Mouse (Mus musculus): ENCODE measurements around the gene Gsc2. TPM values are rescaled to one million over a fixed set of nuclear protein-coding genes. Genes with fewer than 3 reads are reported as not detected.

Gene Gsc2
- polyA plus RNA-seq, 1 experiment from 2014 or later: 0.21 TPM

- H3K27me3 ChIP-seq (ENCODE audit: control insufficient read depth, insufficient read depth, low read length): no peaks in the 10 kb centered on the region
- ATAC-seq (ENCODE audit: low FRiP score, low TSS enrichment) (peak; percentile 98), DNase-seq (ENCODE audit: low spot score) (peak; percentile 100)
- H3K36me3 ChIP-seq (ENCODE audit: control insufficient read depth, insufficient read depth, low read length): no peaks in the 10 kb centered on the region
- H3K27ac ChIP-seq (replicated peaks): peak within 1 kb of the TSS; percentile 93
- H3K4me1 ChIP-seq (replicated peaks; ENCODE audit: control insufficient read depth, insufficient read depth): peaks cover 6% of the 10 kb centered on the region; the same call in 1 of the 2 replicates
- H3K9me3 ChIP-seq (ENCODE audit: control insufficient read depth, low read length): no peaks in the 10 kb centered on the region
- H3K4me3 ChIP-seq (ENCODE audit: low read depth, low read length): peak within 1 kb of the TSS; percentile 80
- no peak for TF ChIP-seq EP300 (optimal IDR thresholded peaks at IDR 0.05)
- peak; percentile 27; the same call in 1 of the 2 replicates for TF ChIP-seq CTCF (IDR thresholded peaks at IDR 0.05; ENCODE audit: low read depth)
- peak within 1 kb of the TSS; percentile 89 for H3K9ac ChIP-seq (ENCODE audit: low read length)
- under 1% methylated on average over 27 of the region's 38 CpGs for WGBS
- peak within 1 kb of the TSS; percentile 75 for H3K4me2 ChIP-seq (replicated peaks; ENCODE audit: low read depth)
Observed at GRCm38 (mm10) chr16:17891567-17891959, 23.3 kb downstream of the Gsc2 start, which contains the start of gene Gm20518. Gene Gm20518, minus strand, starts transcription at chr16:17891671.

- ATAC-seq (ENCODE audit: low FRiP score, low TSS enrichment): peak; percentile 77
- Histone ChIP-seq H3K9me3 (ENCODE audit: control insufficient read depth, low read length) (no peaks in the 10 kb centered on the region), H3K27me3 (ENCODE audit: control insufficient read depth, insufficient read depth, low read length) (no peaks in the 10 kb centered on the region), H3K4me1 (replicated peaks; ENCODE audit: control insufficient read depth, insufficient read depth) (peaks cover 6% of the 10 kb centered on the region; the same call in 1 of the 2 replicates), H3K36me3 (ENCODE audit: control insufficient read depth, insufficient read depth, low read length) (no peaks in the 10 kb centered on the region), H3K9ac (ENCODE audit: low read length) (peak overlapping the region; percentile 89), H3K27ac (replicated peaks) (peak overlapping the region; percentile 93), H3K4me2 (replicated peaks; ENCODE audit: low read depth) (peak overlapping the region; percentile 75), H3K4me3 (ENCODE audit: low read depth, low read length) (peak overlapping the region; percentile 80)
- peak; percentile 95 for DNase-seq (ENCODE audit: low spot score)
- TF ChIP-seq EP300 (optimal IDR thresholded peaks at IDR 0.05): no peak
- TF ChIP-seq CTCF (IDR thresholded peaks at IDR 0.05; ENCODE audit: low read depth): peak; percentile 1; the same call in 1 of the 2 replicates
- WGBS: under 1% methylated on average over 37 of the region's 44 CpGs
Observed at GRCm38 (mm10) chr16:17890917-17891566, 23.8 kb downstream of the Gsc2 start.

- Histone ChIP-seq H3K27ac (replicated peaks) (peak overlapping the region; percentile 93; the same call in 1 of the 2 replicates), H3K4me2 (replicated peaks; ENCODE audit: low read depth) (peak overlapping the region; percentile 75), H3K36me3 (ENCODE audit: control insufficient read depth, insufficient read depth, low read length) (no peaks in the 10 kb centered on the region), H3K27me3 (ENCODE audit: control insufficient read depth, insufficient read depth, low read length) (no peaks in the 10 kb centered on the region), H3K4me1 (replicated peaks; ENCODE audit: control insufficient read depth, insufficient read depth) (peaks cover 6% of the 10 kb centered on the region; the same call in 1 of the 2 replicates), H3K9me3 (ENCODE audit: control insufficient read depth, low read length) (no peaks in the 10 kb centered on the region), H3K9ac (ENCODE audit: low read length) (peak overlapping the region; percentile 89), H3K4me3 (ENCODE audit: low read depth, low read length) (peak overlapping the region; percentile 80)
- DNase-seq (ENCODE audit: low spot score): no peak
- 50% methylated on average over 2 of the region's 2 CpGs for WGBS
- ATAC-seq (ENCODE audit: low FRiP score, low TSS enrichment): no peak
- no peak for TF ChIP-seq CTCF (IDR thresholded peaks at IDR 0.05; ENCODE audit: low read depth)
Observed at GRCm38 (mm10) chr16:17890342-17890727, 24.5 kb downstream of the Gsc2 start.

- no peaks in the 10 kb centered on the region for H3K9me3 ChIP-seq (ENCODE audit: control insufficient read depth, low read length)
- ATAC-seq (ENCODE audit: low FRiP score, low TSS enrichment) (no peak), DNase-seq (ENCODE audit: low spot score) (no peak)
- peaks cover 6% of the 10 kb centered on the region; the same call in 1 of the 2 replicates for H3K4me1 ChIP-seq (replicated peaks; ENCODE audit: control insufficient read depth, insufficient read depth)
- peak overlapping the region; percentile 75 for H3K4me2 ChIP-seq (replicated peaks; ENCODE audit: low read depth)
- WGBS: 80% methylated on average over 6 of the region's 6 CpGs
- H3K36me3 ChIP-seq (ENCODE audit: control insufficient read depth, insufficient read depth, low read length): no peaks in the 10 kb centered on the region
- no peaks in the 10 kb centered on the region for H3K27me3 ChIP-seq (ENCODE audit: control insufficient read depth, insufficient read depth, low read length)
- no peak overlapping the region; the same call in 1 of the 2 replicates for H3K9ac ChIP-seq (ENCODE audit: low read length)
- no peak for TF ChIP-seq EP300 (optimal IDR thresholded peaks at IDR 0.05)
- no peak for TF ChIP-seq CTCF (IDR thresholded peaks at IDR 0.05; ENCODE audit: low read depth)
- no peak overlapping the region for H3K27ac ChIP-seq (replicated peaks)
- H3K4me3 ChIP-seq (ENCODE audit: low read depth, low read length): no peak overlapping the region
Observed at GRCm38 (mm10) chr16:17889689-17890341, 25.0 kb downstream of the Gsc2 start.

- no peak for TF ChIP-seq EP300 (optimal IDR thresholded peaks at IDR 0.05)
- TF ChIP-seq CTCF (IDR thresholded peaks at IDR 0.05; ENCODE audit: low read depth): no peak
- Histone ChIP-seq H3K27ac (replicated peaks) (no peak overlapping the region), H3K9ac (ENCODE audit: low read length) (no peak overlapping the region), H3K36me3 (ENCODE audit: control insufficient read depth, insufficient read depth, low read length) (no peaks in the 10 kb centered on the region; the same call in 1 of the 2 replicates), H3K4me1 (replicated peaks; ENCODE audit: control insufficient read depth, insufficient read depth) (no peaks in the 10 kb centered on the region; the same call in 1 of the 2 replicates), H3K9me3 (ENCODE audit: control insufficient read depth, low read length) (no peaks in the 10 kb centered on the region), H3K4me2 (replicated peaks; ENCODE audit: low read depth) (no peak overlapping the region), H3K27me3 (ENCODE audit: control insufficient read depth, insufficient read depth, low read length) (no peaks in the 10 kb centered on the region), H3K4me3 (ENCODE audit: low read depth, low read length) (no peak overlapping the region)
- 61% methylated on average over 6 of the region's 6 CpGs for WGBS
- ATAC-seq (ENCODE audit: low FRiP score, low TSS enrichment) (no peak), DNase-seq (ENCODE audit: low spot score) (no peak)
Observed at GRCm38 (mm10) chr16:17884116-17884515, 30.7 kb downstream of the Gsc2 start.

- H3K36me3 ChIP-seq (ENCODE audit: control insufficient read depth, insufficient read depth, low read length): no peaks in the 10 kb centered on the region; the same call in 1 of the 2 replicates
- no peak overlapping the region for H3K4me2 ChIP-seq (replicated peaks; ENCODE audit: low read depth)
- no peak overlapping the region for H3K4me3 ChIP-seq (ENCODE audit: low read depth, low read length)
- no peak for ATAC-seq (ENCODE audit: low FRiP score, low TSS enrichment)
- H3K27me3 ChIP-seq (ENCODE audit: control insufficient read depth, insufficient read depth, low read length): no peaks in the 10 kb centered on the region
- no peak for DNase-seq (ENCODE audit: low spot score)
- TF ChIP-seq CTCF (IDR thresholded peaks at IDR 0.05; ENCODE audit: low read depth) (no peak), EP300 (optimal IDR thresholded peaks at IDR 0.05) (no peak)
- H3K9ac ChIP-seq (ENCODE audit: low read length): no peak overlapping the region
- no peaks in the 10 kb centered on the region; the same call in 1 of the 2 replicates for H3K4me1 ChIP-seq (replicated peaks; ENCODE audit: control insufficient read depth, insufficient read depth)
- H3K27ac ChIP-seq (replicated peaks): no peak overlapping the region
- H3K9me3 ChIP-seq (ENCODE audit: control insufficient read depth, low read length): no peaks in the 10 kb centered on the region
Observed at GRCm38 (mm10) chr16:17882196-17882595, 32.7 kb downstream of the Gsc2 start.

Measured in stomach, postnatal 0 days (tissue).